ENCODE assay signal across 16 mouse cellular contexts in genomic region chr4:137187592-137187991, GRCm38 (mm10).
"Had no signal": no experiment of that assay in that cellular context is flagged by ENCODE, and none has a peak within 500 bp of the region (broad histone marks: within the 10 kb centered on the region; RNA-seq: fewer than 3 reads in every experiment).

No protein-coding gene starts in this region.

- H3K9ac ChIP-seq: limb, embryonic 13.5 days; liver, embryonic 14.5 days; midbrain, embryonic 15.5 days; neural tube, embryonic 13.5 days had no signal

- H3K4me3 ChIP-seq: limb, embryonic 13.5 days; midbrain, embryonic 10.5 days; midbrain, embryonic 15.5 days; neural tube, embryonic 13.5 days had no signal

- ATAC-seq: intestine, postnatal 0 days; lung, postnatal 0 days; midbrain, embryonic 15.5 days had no signal

- H3K27me3 ChIP-seq: limb, embryonic 13.5 days; midbrain, embryonic 15.5 days; neural tube, embryonic 13.5 days had no signal

- H3K36me3 ChIP-seq: limb, embryonic 13.5 days; midbrain, embryonic 10.5 days; midbrain, embryonic 15.5 days; neural tube, embryonic 13.5 days had no signal

- H3K4me2 ChIP-seq: limb, embryonic 13.5 days; midbrain, embryonic 15.5 days; neural tube, embryonic 13.5 days had no signal

- H3K9me3 ChIP-seq: limb, embryonic 13.5 days; midbrain, embryonic 10.5 days; midbrain, embryonic 15.5 days; neural tube, embryonic 13.5 days had no signal

- H3K27ac ChIP-seq: limb, embryonic 13.5 days; liver, embryonic 14.5 days; midbrain, embryonic 10.5 days; midbrain, embryonic 15.5 days; neural tube, embryonic 13.5 days had no signal

- DNase-seq: kidney, adult 9 months; kidney, postnatal 10 days; kidney, postnatal 4 days; left cerebral cortex, postnatal 4 days; lung, adult 2 months; lung, postnatal 36 days; retina, postnatal 1 day; right cerebral cortex, postnatal 4 days; spleen, adult 18-20 months had no signal
